Mouse (Mus musculus) B cell, adult 62 days (primary cell): ENCODE data around the gene Zp2. TPM values are rescaled to one million over a fixed set of nuclear protein-coding genes. Genes with fewer than 3 reads are reported as not detected.

ENCODE experiments used
- total RNA-seq: library from RNA; stranded (reverse); gene quantifications from 4 replicates; pipeline ENCODE4 v1.2.4, GENCODE M21; 2023

The Zp2 gene
- not detected in 4 replicates for total RNA-seq

GRCm38 (mm10) chr7:120145191-120145590 lies at the start of gene Zp2:
TSS of gene Zp2 (minus strand) at chr7:120145291.

GRCm38 (mm10) chr7:120173603-120174244 lies 28.6 kb upstream of the Zp2 start, which contains the start of gene Anks4b:
TSS of gene Anks4b (plus strand) at chr7:120173858.

DNA sequence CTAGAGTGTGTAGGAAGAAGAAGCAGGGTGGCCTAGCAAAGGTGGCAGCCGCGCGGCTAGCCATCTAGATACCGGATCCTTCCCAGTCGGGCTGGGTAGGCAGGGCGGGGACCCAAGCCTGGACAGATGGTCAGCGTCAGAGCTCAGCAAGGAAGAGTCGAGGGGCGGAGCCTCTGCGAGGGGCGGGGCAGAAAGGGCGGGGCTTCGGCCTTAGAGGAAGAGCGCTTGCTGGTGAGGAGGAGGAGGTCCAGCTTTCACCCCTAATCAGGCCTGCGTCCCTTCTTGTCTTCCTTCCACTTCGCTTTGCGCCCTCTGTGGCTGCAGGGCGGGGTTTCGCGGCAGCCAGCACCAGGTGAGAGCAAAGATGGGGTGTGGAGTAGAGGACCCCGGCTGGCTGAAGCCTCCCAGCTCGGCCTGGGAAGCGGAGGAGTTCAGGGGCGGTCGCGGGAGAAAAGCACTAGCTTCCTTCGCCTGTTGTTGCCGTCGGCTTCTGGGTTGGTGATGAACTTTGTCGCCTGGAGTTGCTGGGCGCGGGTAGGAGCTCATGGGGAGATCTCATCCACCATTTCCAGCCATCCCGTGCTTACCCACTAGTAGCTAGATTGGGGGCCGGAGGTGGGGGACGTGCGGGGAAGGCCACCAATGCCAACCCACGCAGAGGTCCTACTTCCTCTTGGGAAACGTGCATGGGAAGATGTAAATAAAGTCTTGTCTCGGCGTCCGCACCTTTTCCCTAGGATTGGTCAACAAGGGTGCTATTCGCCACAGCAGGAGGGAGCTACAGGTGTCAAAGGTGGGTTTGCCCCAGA lies 42.7 kb downstream of the Zp2 start, which contains the start of gene Tmem159:
TSS of gene Tmem159 (plus strand) at position 190 of the 809 bp plus-strand sequence.

GRCm38 (mm10) chr7:120095180-120095579 lies 49.9 kb downstream of the Zp2 start, which contains the start of gene Dnah3:
TSS of gene Dnah3 (minus strand) at chr7:120095280.

Other genes starting within 250 kb of the Zp2 start
- gene Lyrm1, start 249.4 kb downstream of the Zp2 start, total RNA-seq, result 3.5 to 3.8 TPM (median 3.6 TPM) in 4 replicates
- 8.8 to 20.9 TPM (median 11.5 TPM) in 4 replicates for gene Dcun1d3, start 249.0 kb downstream of the Zp2 start, total RNA-seq
- gene Dnah3, start 50.0 kb downstream of the Zp2 start, total RNA-seq, result not detected in 4 replicates
- gene Tmem159, start 42.9 kb downstream of the Zp2 start, total RNA-seq, result 1.1 to 2.0 TPM (median 1.5 TPM) in 4 replicates
- gene Anks4b, start 28.6 kb upstream of the Zp2 start, total RNA-seq, result not detected in 4 replicates
- gene Crym, start 56.8 kb upstream of the Zp2 start, total RNA-seq, result not detected in 4 replicates
- gene Abca14, start 58.7 kb upstream of the Zp2 start, total RNA-seq, result not detected in 4 replicates
- not detected in 4 replicates for gene Abca15, start 183.4 kb upstream of the Zp2 start, total RNA-seq